7 mouse cellular contexts compared by ENCODE assay signal in the genomic region with DNA sequence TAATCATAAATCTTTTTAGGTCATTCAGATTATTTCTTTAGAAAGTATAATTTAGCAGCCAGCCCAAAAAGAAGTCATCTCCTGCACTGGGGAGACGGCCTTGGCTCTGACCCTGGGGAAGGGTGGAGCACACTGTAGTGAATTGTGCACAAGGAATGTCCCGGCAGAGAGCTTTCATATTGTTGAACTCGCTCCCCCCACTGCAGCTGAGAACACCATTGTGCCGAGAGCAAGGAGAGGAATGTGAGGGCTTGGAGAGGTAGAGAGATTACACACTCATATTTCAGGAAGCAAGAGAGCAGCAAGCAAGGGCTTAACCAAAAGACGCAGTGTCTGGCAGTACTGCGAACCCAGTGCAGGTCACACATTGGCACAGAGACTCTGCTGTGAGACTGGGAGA.
A peak's percentile ranks its signal among the peaks of the same experiment; 100 is the strongest.
DNase-seq lines count a peak whose midpoint lies in the region; ATAC-seq lines count a peak whose summit lies in the region.

No protein-coding gene starts in this region.

- H3K36me3 ChIP-seq in heart, embryonic 14.5 days (ENCODE audit: control insufficient read depth, insufficient read depth, low read length): no peaks in the 10 kb centered on the region
- no peaks in the 10 kb centered on the region for H3K36me3 ChIP-seq in limb, embryonic 13.5 days
- no peaks in the 10 kb centered on the region for H3K36me3 ChIP-seq in liver, embryonic 11.5 days (ENCODE audit: control insufficient read depth, insufficient read depth, low read length)

- peak overlapping the region; percentile 14; the same call in 1 of the 2 replicates for H3K9ac ChIP-seq in heart, embryonic 14.5 days (ENCODE audit: low read length)
- no peak overlapping the region for H3K9ac ChIP-seq in limb, embryonic 13.5 days
- H3K9ac ChIP-seq in liver, embryonic 11.5 days (ENCODE audit: low read depth, low read length): no peak overlapping the region

- peaks cover 47% of the 10 kb centered on the region for H3K4me1 ChIP-seq in brown adipose tissue, adult 24 weeks (ENCODE audit: control insufficient read depth, insufficient read depth, insufficient read length, low read length)
- H3K4me1 ChIP-seq in heart, embryonic 14.5 days (ENCODE audit: control insufficient read depth in 2 of 2, insufficient read depth in 2 of 2, low read length in 2 of 2): peaks cover 18 to 27% of the 10 kb centered on the region in 2 experiments
- H3K4me1 ChIP-seq in limb, embryonic 13.5 days: peaks cover 45% of the 10 kb centered on the region
- H3K4me1 ChIP-seq in liver, embryonic 11.5 days (replicated peaks; ENCODE audit: control insufficient read depth, insufficient read depth, low read length): peaks cover 8% of the 10 kb centered on the region; the same call in 1 of the 2 replicates

- H3K4me2 ChIP-seq in heart, embryonic 14.5 days (ENCODE audit: low read length): no peak overlapping the region
- no peak overlapping the region for H3K4me2 ChIP-seq in limb, embryonic 13.5 days (replicated peaks)
- H3K4me2 ChIP-seq in liver, embryonic 11.5 days: no peak overlapping the region

- H3K27me3 ChIP-seq in heart, embryonic 14.5 days (ENCODE audit: control insufficient read depth, insufficient read depth, low read length): no peaks in the 10 kb centered on the region
- H3K27me3 ChIP-seq in limb, embryonic 13.5 days: no peaks in the 10 kb centered on the region
- no peaks in the 10 kb centered on the region for H3K27me3 ChIP-seq in liver, embryonic 11.5 days (replicated peaks; ENCODE audit: control insufficient read depth, insufficient read depth, low read length)

- no peak overlapping the region for H3K4me3 ChIP-seq in brown adipose tissue, adult 24 weeks (ENCODE audit: insufficient read depth, low read depth, low read length)
- no peak overlapping the region for H3K4me3 ChIP-seq in heart, embryonic 14.5 days (ENCODE audit: control insufficient read depth in 1 of 2, insufficient read depth in 1 of 2, low read depth in 1 of 2, low read length in 2 of 2)
- no peak overlapping the region for H3K4me3 ChIP-seq in limb, embryonic 13.5 days
- H3K4me3 ChIP-seq in liver, embryonic 11.5 days (ENCODE audit: low read depth, low read length): no peak overlapping the region

- DNase-seq in NIH3T3 (ENCODE audit: low read depth): peak; percentile 77
- no peak for DNase-seq in cerebellum, adult 8-10 months
- DNase-seq in liver, embryonic 11.5 days (ENCODE audit: low spot score): no peak

- H3K27ac ChIP-seq in brown adipose tissue, adult 24 weeks (replicated peaks; ENCODE audit: low read depth, low read length): peak overlapping the region; percentile 93
- peak overlapping the region; percentile 82 to 95 for H3K27ac ChIP-seq in heart, embryonic 14.5 days (replicated peaks in 1 of 2; ENCODE audit: control insufficient read depth in 1 of 2, insufficient read depth in 1 of 2, low read depth in 2 of 2, low read length in 2 of 2)
- H3K27ac ChIP-seq in limb, embryonic 13.5 days: peak overlapping the region; percentile 59
- no peak overlapping the region for H3K27ac ChIP-seq in liver, embryonic 11.5 days (ENCODE audit: low read depth, low read length)

- peak; percentile 70; the same call in 1 of the 2 replicates for ATAC-seq in heart, embryonic 14.5 days (ENCODE audit: insufficient number of reproducible peaks, insufficient read depth, low FRiP score, low read depth)
- no peak; the same call in 1 of the 2 replicates for ATAC-seq in limb, embryonic 13.5 days (ENCODE audit: low FRiP score, low read depth)
- ATAC-seq in erythroid progenitor cell, adult 5-6 weeks (replicated peaks; ENCODE audit: low FRiP score, poor library complexity, severe bottlenecking): no peak
- ATAC-seq in liver, embryonic 11.5 days (replicated peaks; ENCODE audit: low FRiP score): no peak

- 9% methylated on average over 6 of the region's 6 CpGs for WGBS in heart, embryonic 14.5 days
- 18% methylated on average over 6 of the region's 6 CpGs for WGBS in limb, embryonic 13.5 days
- WGBS in liver, embryonic 11.5 days: 54% methylated on average over 6 of the region's 6 CpGs

- H3K9me3 ChIP-seq in heart, embryonic 14.5 days (ENCODE audit: control insufficient read depth, low read length): no peaks in the 10 kb centered on the region
- peaks cover 5% of the 10 kb centered on the region; the same call in 1 of the 2 replicates for H3K9me3 ChIP-seq in limb, embryonic 13.5 days
- no peaks in the 10 kb centered on the region for H3K9me3 ChIP-seq in liver, embryonic 11.5 days (ENCODE audit: control insufficient read depth, low read length)
